Mouse (Mus musculus): ENCODE measurements around the gene Gm10436. TPM values are rescaled to one million over a fixed set of nuclear protein-coding genes. Genes with fewer than 3 reads are reported as not detected.
"Not testable (repeated sequence)": the region's sequence is repeated elsewhere in the genome, so short reads cannot be mapped to it uniquely, and the experiment has no call there.

The Gm10436 gene
- not detected in 2 replicates for total RNA-seq (2014; fragmentation: Nextera tagmentation)
- not detected in 2 replicates for total RNA-seq (2017)

DNA sequence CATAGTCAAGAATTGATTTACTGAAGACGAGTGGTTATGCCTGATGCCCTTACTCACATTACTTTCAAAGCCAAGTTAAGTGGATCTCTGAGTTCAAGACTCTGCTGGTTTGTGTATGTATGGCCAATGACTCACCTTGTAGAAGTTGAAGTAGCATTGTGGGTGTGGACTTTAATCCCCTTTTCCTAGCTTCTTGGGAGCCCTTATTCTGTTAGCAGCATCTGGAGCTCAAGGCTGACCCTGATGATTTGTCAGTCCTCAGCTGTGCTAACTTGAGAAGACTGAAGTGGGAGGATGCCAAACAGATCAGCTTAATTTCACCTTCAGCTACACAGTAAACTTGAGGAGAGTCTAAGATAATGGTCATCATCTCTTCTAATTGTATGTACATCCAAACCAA, at the start of gene Gm10436:
Gene Gm10436, minus strand, starts transcription at position 101 of the 400 bp plus-strand sequence.
- not testable (repeated sequence) for ATAC-seq (replicated peaks; ENCODE audit: low FRiP score, low TSS enrichment, poor library complexity, severe bottlenecking)

DNA sequence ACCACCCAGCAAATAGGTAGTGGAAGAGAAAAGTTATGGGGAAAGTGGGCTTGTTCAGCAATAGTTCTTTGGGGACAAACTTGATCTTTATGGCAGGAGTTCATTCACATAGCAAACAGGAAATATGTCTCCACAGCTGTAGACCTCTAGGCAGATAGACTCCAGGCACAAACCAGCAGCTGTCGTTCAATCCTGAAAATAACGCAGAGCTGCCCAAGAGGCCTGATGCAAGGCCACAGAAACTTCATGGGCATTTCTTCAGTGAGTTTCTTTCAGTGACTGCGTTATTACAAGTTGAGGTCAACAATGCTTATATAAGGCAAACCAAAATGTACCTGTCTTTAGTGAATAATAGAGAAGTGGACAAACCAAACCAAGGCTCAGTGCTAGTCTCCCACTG, 37.5 kb upstream of the Gm10436 start:
- ATAC-seq (replicated peaks; ENCODE audit: low FRiP score, low TSS enrichment, poor library complexity, severe bottlenecking): no peak

DNA sequence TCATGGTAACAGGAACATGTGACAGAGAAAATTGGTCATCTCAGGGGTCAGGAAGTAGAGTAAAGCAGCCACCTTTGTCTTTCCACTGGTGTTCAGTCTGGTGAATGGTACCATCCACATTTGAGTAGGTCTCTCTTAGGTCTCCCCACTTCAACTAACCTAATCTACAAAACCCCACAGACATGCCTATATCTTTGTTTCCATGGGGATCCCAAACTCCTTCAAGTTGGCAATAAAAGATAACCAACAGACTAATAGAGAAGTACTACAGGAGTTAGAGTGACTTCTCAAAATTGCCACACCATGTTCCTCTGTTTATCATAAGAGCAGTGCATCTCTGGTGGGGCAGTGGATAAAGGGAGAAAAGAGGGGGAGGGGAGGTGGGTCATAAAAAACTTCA, 36.2 kb upstream of the Gm10436 start:
- not testable (repeated sequence) for ATAC-seq (replicated peaks; ENCODE audit: low FRiP score, low TSS enrichment, poor library complexity, severe bottlenecking)

DNA sequence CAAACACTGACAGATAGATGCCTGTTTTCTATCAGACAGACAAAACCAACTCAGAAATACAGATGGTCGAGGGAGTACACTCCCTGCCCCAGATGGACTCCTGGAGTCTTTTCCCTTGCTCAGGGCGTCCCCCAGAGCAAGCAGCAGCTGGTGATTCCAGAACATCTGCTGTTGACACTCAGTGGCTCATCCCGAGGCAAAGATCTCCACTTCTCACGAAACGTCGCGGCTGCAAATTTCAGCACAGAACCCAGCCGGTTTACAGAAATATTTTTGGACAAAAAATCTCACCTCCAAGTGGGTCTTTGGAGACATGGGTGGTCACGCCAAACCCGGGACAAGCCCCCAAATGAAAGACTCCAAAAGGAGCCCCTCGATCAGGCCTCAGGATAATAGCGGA, 32.7 kb upstream of the Gm10436 start:
- ATAC-seq (replicated peaks; ENCODE audit: low FRiP score, low TSS enrichment, poor library complexity, severe bottlenecking): no peak

DNA sequence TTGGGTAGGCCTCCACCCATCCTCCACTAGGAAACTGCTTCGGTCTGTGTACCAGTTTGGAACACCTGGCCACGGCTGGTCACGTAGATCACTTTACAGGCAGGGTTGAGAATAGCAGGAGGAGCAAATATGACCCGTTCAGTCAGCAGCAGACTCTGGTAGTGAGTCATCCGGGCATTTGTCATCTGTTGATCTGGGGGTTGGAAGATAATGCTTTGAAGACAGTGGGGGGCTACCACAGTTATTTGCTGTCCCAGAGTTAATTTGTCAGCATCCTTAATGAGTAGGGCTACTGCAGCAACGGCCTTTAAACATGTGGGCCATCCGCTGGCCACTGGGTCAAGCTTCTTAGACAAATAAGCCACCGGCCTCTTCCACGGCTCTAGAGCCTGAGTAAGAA, 29.6 kb upstream of the Gm10436 start:
- not testable (repeated sequence) for ATAC-seq (replicated peaks; ENCODE audit: low FRiP score, low TSS enrichment, poor library complexity, severe bottlenecking)

DNA sequence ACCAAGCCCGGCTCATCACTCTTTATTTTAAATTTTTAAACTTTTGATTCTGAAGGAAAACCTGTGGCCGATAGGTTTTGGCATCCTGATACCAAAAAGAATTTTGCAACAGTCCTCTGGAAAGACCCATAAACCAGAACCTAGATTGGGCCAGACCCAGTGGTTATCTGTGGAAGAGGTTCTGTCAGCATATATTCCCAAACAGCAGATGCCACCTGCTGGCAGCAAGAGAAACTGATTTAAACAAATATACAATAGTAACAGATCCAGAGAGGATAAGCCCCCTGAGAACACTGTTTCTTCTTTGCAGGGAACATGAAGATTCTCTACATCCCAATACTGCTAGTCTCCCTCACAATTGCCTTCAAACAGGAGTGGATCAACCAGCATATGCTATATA, 20.9 kb upstream of the Gm10436 start:
- ATAC-seq (replicated peaks; ENCODE audit: low FRiP score, low TSS enrichment, poor library complexity, severe bottlenecking): no peak

Other genes starting within 250 kb of the Gm10436 start
- gene Gm2042, start 228.0 kb downstream of the Gm10436 start, total RNA-seq (2014; fragmentation: Nextera tagmentation): not detected in 2 replicates
- gene Gm2042, start 228.0 kb downstream of the Gm10436 start, total RNA-seq (2017): not detected in 2 replicates
- not detected in 2 replicates for gene Gm2075, start 170.3 kb downstream of the Gm10436 start, total RNA-seq (2014; fragmentation: Nextera tagmentation)
- gene Gm2075, start 170.3 kb downstream of the Gm10436 start, total RNA-seq (2017): not detected in 2 replicates
- not detected in 2 replicates for gene Gm6803, start 163.3 kb downstream of the Gm10436 start, total RNA-seq (2014; fragmentation: Nextera tagmentation)
- gene Gm6803, start 163.3 kb downstream of the Gm10436 start, total RNA-seq (2017): not detected in 2 replicates
- gene Gm2056, start 155.1 kb downstream of the Gm10436 start, total RNA-seq (2014; fragmentation: Nextera tagmentation): not detected in 2 replicates
- not detected in 2 replicates for gene Gm2056, start 155.1 kb downstream of the Gm10436 start, total RNA-seq (2017)
- gene Gm16368, start 98.4 kb downstream of the Gm10436 start, total RNA-seq (2014; fragmentation: Nextera tagmentation): not detected in 2 replicates
- not detected in 2 replicates for gene Gm16368, start 98.4 kb downstream of the Gm10436 start, total RNA-seq (2017)
- gene Gm8332, start 68.0 kb upstream of the Gm10436 start, total RNA-seq (2014; fragmentation: Nextera tagmentation): not detected in 2 replicates
- not detected in 2 replicates for gene Gm8332, start 68.0 kb upstream of the Gm10436 start, total RNA-seq (2017)
- not detected in 2 replicates for gene Gm5662, start 92.4 kb upstream of the Gm10436 start, total RNA-seq (2014; fragmentation: Nextera tagmentation)
- gene Gm5662, start 92.4 kb upstream of the Gm10436 start, total RNA-seq (2017): not detected in 2 replicates
- gene Gm5039, start 141.9 kb upstream of the Gm10436 start, total RNA-seq (2014; fragmentation: Nextera tagmentation): not detected in 2 replicates
- not detected in 2 replicates for gene Gm5039, start 141.9 kb upstream of the Gm10436 start, total RNA-seq (2017)
- 6.7 and 11.7 TPM in 2 replicates for gene Adck1, start 178.4 kb upstream of the Gm10436 start, total RNA-seq (2014; fragmentation: Nextera tagmentation)
- 13.6 and 17.8 TPM in 2 replicates for gene Adck1, start 178.4 kb upstream of the Gm10436 start, total RNA-seq (2017)

Measured in megakaryocyte-erythroid progenitor cell, adult 5-6 weeks (primary cell).